Comparison of ENCODE assay signal across 17 mouse cellular contexts in the genomic region with DNA sequence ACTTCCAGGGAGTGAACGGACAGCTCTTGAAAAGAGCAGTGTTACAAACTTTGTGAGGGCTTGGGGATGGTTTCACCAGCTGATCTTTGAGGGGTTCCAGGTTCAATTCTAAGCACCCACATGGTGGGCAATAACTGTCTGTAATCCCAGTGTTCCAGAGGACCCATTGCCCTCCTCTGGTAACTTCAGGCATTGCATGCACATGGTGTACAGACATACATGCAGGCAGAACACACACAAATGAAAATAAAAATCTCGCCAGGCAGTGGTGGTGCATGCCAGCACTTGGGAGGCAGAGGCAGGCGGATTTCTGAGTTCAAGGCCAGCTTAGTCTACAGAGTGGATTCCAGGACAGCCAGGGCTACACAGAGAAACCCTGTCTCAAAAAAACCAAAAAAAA. TPM values are rescaled to one million over a fixed set of nuclear protein-coding genes. Genes with fewer than 3 reads are reported as not detected.
DNase-seq lines count a peak whose midpoint lies in the region; ATAC-seq and TF ChIP-seq lines count a peak whose summit lies in the region.
"Had no signal": no experiment of that assay in that cellular context is flagged by ENCODE, and none has a peak within 500 bp of the region (broad histone marks: within the 10 kb centered on the region; RNA-seq: fewer than 3 reads in every experiment).

No protein-coding gene starts in this region.

- TF ChIP-seq CTCF in hindbrain, postnatal 0 days (IDR thresholded peaks at IDR 0.05; ENCODE audit: low read depth), result peak; percentile 39
- TF ChIP-seq CTCF in lung, postnatal 0 days (IDR thresholded peaks at IDR 0.05), result peak; percentile 41
- peak; percentile 41 for TF ChIP-seq CTCF in Patski (IDR thresholded peaks at IDR 0.05)
- peak; percentile 38 for TF ChIP-seq CTCF in stomach, postnatal 0 days (IDR thresholded peaks at IDR 0.05; ENCODE audit: low read depth)

- no peaks in the 10 kb centered on the region for H3K9me3 ChIP-seq in hindbrain, postnatal 0 days (ENCODE audit: low read length)
- H3K9me3 ChIP-seq in hindbrain, embryonic 10.5 days, result peaks cover 11% of the 10 kb centered on the region
- no peaks in the 10 kb centered on the region for H3K9me3 ChIP-seq in lung, postnatal 0 days (ENCODE audit: low read length)
- no peaks in the 10 kb centered on the region for H3K9me3 ChIP-seq in stomach, postnatal 0 days (ENCODE audit: control insufficient read depth, low read length)
- H3K9me3 ChIP-seq: limb, embryonic 12.5 days; neural tube, embryonic 13.5 days had no signal

- no peak for DNase-seq in hindbrain, postnatal 0 days (ENCODE audit: low spot score)
- no peak for DNase-seq in hindbrain, embryonic 10.5 days (ENCODE audit: low spot score)
- DNase-seq in lung, postnatal 0 days (ENCODE audit: low spot score), result no peak
- no peak for DNase-seq in lung, postnatal 14 days
- DNase-seq in Patski (ENCODE audit: low read depth, low spot score), result no peak
- DNase-seq in stomach, postnatal 0 days (ENCODE audit: low spot score), result no peak
- no peak for DNase-seq in yolk sac, embryonic 10.5 days (ENCODE audit: low spot score)
- DNase-seq: adrenal gland, postnatal 14 days; cerebellum, postnatal 25 days; heart, postnatal 36 days; kidney, postnatal 25 days; lung, postnatal 10 days had no signal

- H3K4me1 ChIP-seq in hindbrain, postnatal 0 days (ENCODE audit: insufficient read depth, low read length), result no peaks in the 10 kb centered on the region
- peaks cover 17% of the 10 kb centered on the region; the same call in 1 of the 2 replicates for H3K4me1 ChIP-seq in hindbrain, embryonic 10.5 days (replicated peaks)
- no peaks in the 10 kb centered on the region for H3K4me1 ChIP-seq in lung, postnatal 0 days (ENCODE audit: insufficient read depth, low read depth, low read length)
- H3K4me1 ChIP-seq in stomach, postnatal 0 days (replicated peaks; ENCODE audit: control insufficient read depth, insufficient read depth), result no peaks in the 10 kb centered on the region; the same call in 1 of the 2 replicates

- ATAC-seq in hindbrain, postnatal 0 days, result no peak
- no peak for ATAC-seq in lung, postnatal 0 days
- no peak for ATAC-seq in Patski
- no peak for ATAC-seq in stomach, postnatal 0 days (ENCODE audit: low FRiP score, low TSS enrichment)
- ATAC-seq: midbrain, embryonic 13.5 days had no signal

- H3K27ac ChIP-seq in hindbrain, postnatal 0 days, result no peak overlapping the region
- no peak overlapping the region for H3K27ac ChIP-seq in hindbrain, embryonic 10.5 days
- H3K27ac ChIP-seq in lung, postnatal 0 days (ENCODE audit: low read length), result no peak overlapping the region
- no peak overlapping the region for H3K27ac ChIP-seq in stomach, postnatal 0 days (replicated peaks)
- H3K27ac ChIP-seq: embryonic facial prominence, embryonic 13.5 days; forebrain, embryonic 12.5 days; limb, embryonic 12.5 days; midbrain, embryonic 13.5 days; neural tube, embryonic 13.5 days had no signal

- H3K4me3 ChIP-seq in hindbrain, postnatal 0 days (ENCODE audit: low read length), result no peak overlapping the region
- no peak overlapping the region for H3K4me3 ChIP-seq in hindbrain, embryonic 10.5 days
- no peak overlapping the region for H3K4me3 ChIP-seq in lung, postnatal 0 days (ENCODE audit: low read depth, low read length)
- H3K4me3 ChIP-seq in stomach, postnatal 0 days (ENCODE audit: low read depth, low read length), result no peak overlapping the region
- H3K4me3 ChIP-seq: embryonic facial prominence, embryonic 13.5 days; forebrain, embryonic 12.5 days; limb, embryonic 12.5 days; midbrain, embryonic 13.5 days; neural tube, embryonic 13.5 days had no signal

- POLR2A ChIA-PET in Patski (lab: Charles Lee), result no interaction called here

- no peaks in the 10 kb centered on the region for H3K27me3 ChIP-seq in hindbrain, postnatal 0 days (ENCODE audit: insufficient read depth, low read length)
- no peaks in the 10 kb centered on the region for H3K27me3 ChIP-seq in hindbrain, embryonic 10.5 days (ENCODE audit: insufficient read depth, poor library complexity, severe bottlenecking)
- H3K27me3 ChIP-seq in lung, postnatal 0 days (replicated peaks; ENCODE audit: insufficient read depth, low read length), result no peaks in the 10 kb centered on the region
- no peaks in the 10 kb centered on the region for H3K27me3 ChIP-seq in Patski
- H3K27me3 ChIP-seq in stomach, postnatal 0 days (ENCODE audit: control insufficient read depth, insufficient read depth, low read length), result no peaks in the 10 kb centered on the region
- H3K27me3 ChIP-seq: embryonic facial prominence, embryonic 13.5 days; forebrain, embryonic 12.5 days; limb, embryonic 12.5 days; midbrain, embryonic 13.5 days; neural tube, embryonic 13.5 days had no signal

- no peak for TF ChIP-seq EP300 in lung, postnatal 0 days (IDR thresholded peaks at IDR 0.05)
- TF ChIP-seq EP300 in stomach, postnatal 0 days (optimal IDR thresholded peaks at IDR 0.05), result no peak

- H3K4me2 ChIP-seq in hindbrain, postnatal 0 days (ENCODE audit: low read depth, low read length), result no peak overlapping the region
- no peak overlapping the region for H3K4me2 ChIP-seq in lung, postnatal 0 days (replicated peaks; ENCODE audit: low read depth, low read length)
- no peak overlapping the region for H3K4me2 ChIP-seq in stomach, postnatal 0 days (replicated peaks; ENCODE audit: low read depth)
- H3K4me2 ChIP-seq: embryonic facial prominence, embryonic 13.5 days; forebrain, embryonic 12.5 days; limb, embryonic 12.5 days; midbrain, embryonic 13.5 days; neural tube, embryonic 13.5 days had no signal

- H3K9ac ChIP-seq in hindbrain, postnatal 0 days (replicated peaks; ENCODE audit: low read length), result no peak overlapping the region
- H3K9ac ChIP-seq in lung, postnatal 0 days (replicated peaks; ENCODE audit: low read depth), result no peak overlapping the region
- H3K9ac ChIP-seq in stomach, postnatal 0 days (ENCODE audit: low read length), result no peak overlapping the region
- H3K9ac ChIP-seq: embryonic facial prominence, embryonic 13.5 days; forebrain, embryonic 12.5 days; limb, embryonic 12.5 days; midbrain, embryonic 13.5 days; neural tube, embryonic 13.5 days had no signal

- CTCF ChIA-PET in Patski (lab: Charles Lee), result interaction anchor here (1.1 kb wide), 1 partner anchor 18 kb away, joined by 4 read pairs; no protein-coding TSS in a partner anchor

- no peaks in the 10 kb centered on the region for H3K36me3 ChIP-seq in hindbrain, postnatal 0 days (ENCODE audit: insufficient read depth, low read length)
- H3K36me3 ChIP-seq in hindbrain, embryonic 10.5 days, result peaks cover 45% of the 10 kb centered on the region
- no peaks in the 10 kb centered on the region for H3K36me3 ChIP-seq in lung, postnatal 0 days (ENCODE audit: insufficient read depth, low read length)
- no peaks in the 10 kb centered on the region for H3K36me3 ChIP-seq in stomach, postnatal 0 days (ENCODE audit: control insufficient read depth, insufficient read depth, low read length)

- 93% methylated on average over 3 of the region's 3 CpGs for WGBS in hindbrain, postnatal 0 days
- WGBS in hindbrain, embryonic 10.5 days, result 93% methylated on average over 3 of the region's 3 CpGs
- 98% methylated on average over 3 of the region's 3 CpGs for WGBS in lung, postnatal 0 days
- WGBS in stomach, postnatal 0 days, result 93% methylated on average over 3 of the region's 3 CpGs

- in situ Hi-C loops in Patski (cut with MboI; ENCODE audit: low pct_unique_long_range_greater_than_20kb), result no loop called here

RNA-seq across cellular contexts. Expression of a gene that starts 10.5 kb away (rescaled TPM):
- total RNA-seq in hindbrain, postnatal 0 days (2014; rRNA removed), result 31.2 and 32.9 TPM in 2 replicates
- 25.0 and 25.9 TPM in 2 replicates for polyA plus RNA-seq in hindbrain, postnatal 0 days (2015; fragmentation: Nextera tagmentation; extraction: Ambion mirVana)
- polyA plus RNA-seq in hindbrain, embryonic 10.5 days (2016; fragmentation: Nextera tagmentation; extraction: Ambion mirVana), result 29.4 and 40.4 TPM in 2 replicates
- polyA plus RNA-seq in lung, postnatal 0 days (2015; fragmentation: Nextera tagmentation; extraction: Ambion mirVana), result 15.7 and 16.0 TPM in 2 replicates
- polyA plus RNA-seq in Patski (2021), result 155 TPM
- polyA plus RNA-seq in stomach, postnatal 0 days (2015; fragmentation: Nextera tagmentation; extraction: Ambion mirVana), result 8.3 and 12.2 TPM in 2 replicates

RNA-seq across cellular contexts. Expression of a gene that starts 55.4 kb away (rescaled TPM):
- 538 and 549 TPM in 2 replicates for total RNA-seq in hindbrain, postnatal 0 days (2014; rRNA removed)
- polyA plus RNA-seq in hindbrain, postnatal 0 days (2015; fragmentation: Nextera tagmentation; extraction: Ambion mirVana), result 1,243 and 1,257 TPM in 2 replicates
- 2,517 and 3,327 TPM in 2 replicates for polyA plus RNA-seq in hindbrain, embryonic 10.5 days (2016; fragmentation: Nextera tagmentation; extraction: Ambion mirVana)
- 305 and 319 TPM in 2 replicates for polyA plus RNA-seq in lung, postnatal 0 days (2015; fragmentation: Nextera tagmentation; extraction: Ambion mirVana)
- polyA plus RNA-seq in Patski (2021), result 47.1 TPM
- 636 and 733 TPM in 2 replicates for polyA plus RNA-seq in stomach, postnatal 0 days (2015; fragmentation: Nextera tagmentation; extraction: Ambion mirVana)
